Comparison of ENCODE assay signal across 14 mouse cellular contexts in genomic region chr11:93344869-93345268, GRCm38 (mm10).
A peak's percentile ranks its signal among the peaks of the same experiment; 100 is the strongest.
DNase-seq lines count a peak whose midpoint lies in the region; ATAC-seq and TF ChIP-seq lines count a peak whose summit lies in the region.
"Had no signal": no experiment of that assay in that cellular context is flagged by ENCODE, and none has a peak within 500 bp of the region (broad histone marks: within the 10 kb centered on the region; RNA-seq: fewer than 3 reads in every experiment).

No protein-coding gene starts in this region.

- TF ChIP-seq CTCF in brain, embryonic 14.5 days (IDR thresholded peaks at IDR 0.05; ENCODE audit: borderline replicate concordance, extremely low read depth, insufficient read depth, insufficient read length): no peak
- TF ChIP-seq CTCF in layer of hippocampus, adult 2 months (conservative IDR thresholded peaks at IDR 0.05): no peak

- TF ChIP-seq POLR2A in brain, embryonic 14.5 days (IDR thresholded peaks at IDR 0.05; ENCODE audit: borderline replicate concordance, extremely low read depth, insufficient read depth, insufficient read length, poor library complexity, severe bottlenecking): no peak

- no peak for ATAC-seq in monocyte, adult 5-6 weeks (replicated peaks; ENCODE audit: insufficient number of reproducible peaks, low FRiP score, low TSS enrichment, poor library complexity, severe bottlenecking)
- ATAC-seq: CD4-positive, CD25-positive, alpha-beta regulatory T cell, adult 4 months had no signal

- no peak overlapping the region for H3K27ac ChIP-seq in layer of hippocampus, adult 2 months
- H3K27ac ChIP-seq: midbrain, embryonic 12.5 days had no signal

- peak; percentile 5 to 41 for DNase-seq in layer of hippocampus, adult 18-20 months (ENCODE audit: low spot score in 2 of 2)
- DNase-seq in layer of hippocampus, adult 9-10 months (ENCODE audit: low spot score): no peak
- DNase-seq in brain, embryonic 14.5 days (ENCODE audit: low read depth): peak; percentile 66
- peak; percentile 86 to 91 for DNase-seq in cerebellum, adult 18-20 months
- peak; percentile 17 to 41 for DNase-seq in layer of hippocampus, adult 2 months (ENCODE audit: low spot score in 2 of 2)
- DNase-seq in ovary, postnatal 10 days (ENCODE audit: low spot score): no peak
- DNase-seq: adrenal gland, postnatal 10 days; embryo, embryonic 11 days; lung, adult 18-20 months; lung, postnatal 4 days; thymus, adult 18-20 months had no signal

- H3K4me3 ChIP-seq in layer of hippocampus, adult 2 months: no peak overlapping the region
- H3K4me3 ChIP-seq: midbrain, embryonic 12.5 days had no signal

Comparison
In these comparisons a context has a peak if more than half of its experiments do, and no peak if none do; other contexts are left out.
1. DNase-seq: peak in layer of hippocampus, adult 18-20 months (2 of 2), brain, embryonic 14.5 days (single experiment), cerebellum, adult 18-20 months (2 of 2) and layer of hippocampus, adult 2 months (2 of 2); none in layer of hippocampus, adult 9-10 months (single experiment) and ovary, postnatal 10 days (single experiment).